Mouse (Mus musculus) midbrain, embryonic 14.5 days (tissue): ENCODE data around the gene Hmcn1. TPM values are rescaled to one million over a fixed set of nuclear protein-coding genes. Genes with fewer than 3 reads are reported as not detected.

ENCODE experiments used
- ATAC-seq: fragments of 200-750 bp; cut with Nextera tagmentation; 2 replicates; pipeline ENCODE4 v1.8.0; 2017; ENCODE audit warnings: moderate number of reproducible peaks, moderate library complexity; ENCODE audit not compliant: low FRiP score, low TSS enrichment
- DNase-seq: peaks from one replicate; pipeline ENCODE4 v3.0.0-alpha.2; 2015
- H3K27ac ChIP-seq: fragments of 300-500 bp; sonication (generic); replicated peaks from 2 replicates; pipeline ENCODE4 v1.5.1; 2014; ENCODE audit warnings: mild to moderate bottlenecking, low read depth, low read length, moderate library complexity
- H3K27me3 ChIP-seq: fragments of 300-500 bp; sonication (generic); 2 replicates; pipeline ENCODE4 v1.6.1; 2014; ENCODE audit warnings: low read length, control low read depth, mixed read lengths; ENCODE audit not compliant: control insufficient read depth, insufficient read depth
- H3K36me3 ChIP-seq: fragments of 300-500 bp; sonication (generic); 2 replicates; pipeline ENCODE4 v1.6.1; 2014; ENCODE audit warnings: low read length, control low read depth; ENCODE audit not compliant: control insufficient read depth, insufficient read depth
- H3K4me1 ChIP-seq: fragments of 300-500 bp; sonication (generic); 2 replicates; pipeline ENCODE4 v1.6.1; 2014; ENCODE audit warnings: mild to moderate bottlenecking, antibody characterized with exemption, low read length, control low read depth; ENCODE audit not compliant: control insufficient read depth, insufficient read depth
- H3K4me2 ChIP-seq: fragments of 300-500 bp; sonication (generic); 2 replicates; pipeline ENCODE4 v1.6.1; 2014; ENCODE audit warnings: mild to moderate bottlenecking, low read length, moderate library complexity
- H3K4me3 ChIP-seq: fragments of 300-500 bp; sonication (generic); replicated peaks from 2 replicates; pipeline ENCODE4 v1.5.1; 2014; ENCODE audit warnings: low read depth, low read length
- H3K9ac ChIP-seq: fragments of 300-500 bp; sonication (generic); replicated peaks from 2 replicates; pipeline ENCODE4 v1.6.1; 2014; ENCODE audit warnings: mild to moderate bottlenecking, low read length, moderate library complexity
- H3K9me3 ChIP-seq: fragments of 300-500 bp; sonication (generic); 2 replicates; pipeline ENCODE4 v1.6.1; 2016; ENCODE audit warnings: low read length, control low read depth, mixed read lengths; ENCODE audit not compliant: control insufficient read depth
- WGBS: fragments of 180-500 bp; shearing (Covaris S2); extraction: QIAGEN DNeasy Blood & Tissue Kit; methylation state at CpG from one replicate; pipeline ENCODE4 v1.1.7; 2014; 5-methylcytosine and 5-hydroxymethylcytosine counted together
- polyA plus RNA-seq: library from polyadenylated mRNA; unstranded; fragments of >200 nt; fragmentation: Nextera tagmentation; extraction: Ambion mirVana; gene quantifications from 2 replicates; pipeline ENCODE4 v1.2.1, GENCODE M21; 2014

Gene Hmcn1
- polyA plus RNA-seq, 1 experiment from 2014 or later: 1.5 TPM

DNA sequence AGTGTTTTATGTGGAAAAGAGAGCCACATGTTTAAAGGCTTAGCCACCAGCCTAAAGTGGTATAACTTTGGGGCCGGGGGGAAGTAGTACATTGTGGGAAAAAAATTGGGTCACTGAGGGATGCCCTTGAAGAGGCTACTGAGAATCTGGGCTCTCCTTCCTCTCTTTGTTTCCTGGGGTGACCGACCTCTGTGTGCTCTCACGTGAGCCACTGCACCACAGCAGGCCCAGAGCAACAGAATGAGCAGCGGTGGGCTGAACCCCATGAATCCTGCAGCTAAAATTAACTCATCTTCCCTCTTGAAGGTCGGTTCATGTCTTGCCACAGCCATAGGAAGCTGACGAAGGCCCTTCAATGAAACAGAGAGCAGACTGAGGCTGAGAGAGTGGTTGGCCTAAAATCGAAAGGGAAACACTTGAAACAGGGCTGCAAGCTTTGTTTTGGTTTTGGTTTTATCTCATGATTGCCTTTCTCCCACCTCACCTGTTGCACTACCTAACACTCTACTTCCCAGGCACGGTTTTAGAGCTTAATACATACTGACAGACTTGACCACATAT lies 8.7 kb upstream of the Hmcn1 start:
- Histone ChIP-seq H3K27me3 (no peaks in the 10 kb centered on the region), H3K27ac (no peak overlapping the region), H3K4me3 (no peak overlapping the region), H3K9ac (no peak overlapping the region), H3K36me3 (no peaks in the 10 kb centered on the region), H3K4me1 (no peaks in the 10 kb centered on the region), H3K9me3 (no peaks in the 10 kb centered on the region), H3K4me2 (no peak overlapping the region)
- ATAC-seq: no peak
- no peak for DNase-seq
- WGBS: 75% methylated on average over 8 of the region's 8 CpGs

DNA sequence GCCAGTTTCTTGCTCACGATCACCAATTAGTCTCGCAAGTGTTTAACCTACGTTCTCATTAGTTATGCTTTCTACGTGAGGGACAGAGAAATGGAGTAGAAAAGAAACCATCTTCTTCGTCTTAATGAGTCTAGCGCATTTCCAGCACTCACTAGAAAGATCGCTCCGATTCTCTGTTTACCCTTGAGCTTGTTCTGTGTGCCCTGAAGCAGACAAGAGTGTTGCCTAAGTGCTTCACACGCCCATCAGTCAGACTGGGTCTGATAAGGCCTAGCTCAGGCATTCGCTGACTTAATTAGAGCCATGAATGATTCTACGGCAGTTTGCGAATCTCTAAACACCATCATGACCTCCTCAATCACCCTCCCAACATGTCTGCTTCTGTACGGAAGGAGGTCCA lies 7.5 kb upstream of the Hmcn1 start:
- no peak overlapping the region for H3K4me2 ChIP-seq
- no peak overlapping the region for H3K4me3 ChIP-seq
- no peaks in the 10 kb centered on the region for H3K36me3 ChIP-seq
- no peak for DNase-seq
- 77% methylated on average over 13 of the region's 13 CpGs for WGBS
- H3K9me3 ChIP-seq: no peaks in the 10 kb centered on the region
- H3K9ac ChIP-seq: no peak overlapping the region
- H3K27me3 ChIP-seq: no peaks in the 10 kb centered on the region
- no peak overlapping the region for H3K27ac ChIP-seq
- ATAC-seq: no peak
- no peaks in the 10 kb centered on the region for H3K4me1 ChIP-seq

DNA sequence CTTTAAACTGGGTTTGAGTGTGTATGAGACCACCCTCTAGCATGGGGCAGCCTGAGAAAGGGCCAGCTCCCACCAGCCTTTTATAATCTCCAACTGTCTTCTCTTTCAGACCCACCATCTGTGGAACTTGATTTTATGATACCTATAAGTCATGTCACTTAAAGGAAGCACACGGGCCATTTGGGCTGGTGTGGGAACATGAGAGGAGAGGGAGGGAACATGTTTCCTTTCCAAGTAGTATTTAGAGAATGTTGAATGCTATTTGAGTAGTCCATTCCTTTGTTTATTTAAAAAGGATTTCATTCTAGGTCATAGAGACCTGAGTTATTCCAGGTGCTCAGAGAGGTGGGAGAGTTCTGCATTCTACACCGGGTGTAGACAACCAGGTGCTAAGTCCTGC lies 1.4 kb upstream of the Hmcn1 start:
- Histone ChIP-seq H3K9me3 (no peaks in the 10 kb centered on the region), H3K9ac (no peak overlapping the region), H3K4me2 (no peak overlapping the region), H3K4me3 (no peak overlapping the region), H3K27ac (no peak overlapping the region), H3K27me3 (no peaks in the 10 kb centered on the region; the same call in 1 of the 2 replicates), H3K4me1 (peaks cover 4% of the 10 kb centered on the region; the same call in 1 of the 2 replicates), H3K36me3 (no peaks in the 10 kb centered on the region)
- WGBS: 88% methylated on average over 2 of the region's 2 CpGs
- DNase-seq (no peak), ATAC-seq (no peak)

DNA sequence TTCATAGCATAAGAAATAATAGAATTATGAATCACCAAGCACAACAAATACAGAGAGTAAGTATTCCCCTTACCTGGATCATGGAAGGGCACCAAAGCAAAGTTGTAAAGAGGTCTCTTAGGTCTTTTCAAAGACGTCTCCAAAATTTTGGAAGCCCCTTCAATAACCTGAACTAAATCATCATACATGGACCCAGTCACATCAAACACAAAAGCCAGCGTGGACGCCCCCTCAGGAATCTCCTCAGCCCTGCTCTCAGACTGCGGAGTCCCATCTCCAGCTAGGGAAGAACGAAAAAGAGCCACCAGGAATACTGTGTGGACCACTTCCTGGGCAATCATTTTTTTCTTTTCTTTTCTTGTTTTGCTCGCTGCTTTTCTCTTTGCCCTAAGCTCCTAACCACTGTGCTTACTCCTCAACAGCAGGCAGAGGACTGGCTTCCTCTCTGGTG lies 499 bp downstream of the Hmcn1 start:
- no peak overlapping the region for H3K27ac ChIP-seq
- no peaks in the 10 kb centered on the region for H3K9me3 ChIP-seq
- ATAC-seq (0 out of 2 replicates have a peak, but pooled peaks have one; percentile 18), DNase-seq (no peak)
- WGBS: 1% methylated on average over 6 of the region's 6 CpGs
- peak overlapping the region; percentile 46 for H3K4me3 ChIP-seq
- H3K9ac ChIP-seq: peak overlapping the region; percentile 45
- peaks cover 4% of the 10 kb centered on the region; the same call in 1 of the 2 replicates for H3K4me1 ChIP-seq
- H3K27me3 ChIP-seq: no peaks in the 10 kb centered on the region; the same call in 1 of the 2 replicates
- peak overlapping the region; percentile 92 for H3K4me2 ChIP-seq
- no peaks in the 10 kb centered on the region for H3K36me3 ChIP-seq

DNA sequence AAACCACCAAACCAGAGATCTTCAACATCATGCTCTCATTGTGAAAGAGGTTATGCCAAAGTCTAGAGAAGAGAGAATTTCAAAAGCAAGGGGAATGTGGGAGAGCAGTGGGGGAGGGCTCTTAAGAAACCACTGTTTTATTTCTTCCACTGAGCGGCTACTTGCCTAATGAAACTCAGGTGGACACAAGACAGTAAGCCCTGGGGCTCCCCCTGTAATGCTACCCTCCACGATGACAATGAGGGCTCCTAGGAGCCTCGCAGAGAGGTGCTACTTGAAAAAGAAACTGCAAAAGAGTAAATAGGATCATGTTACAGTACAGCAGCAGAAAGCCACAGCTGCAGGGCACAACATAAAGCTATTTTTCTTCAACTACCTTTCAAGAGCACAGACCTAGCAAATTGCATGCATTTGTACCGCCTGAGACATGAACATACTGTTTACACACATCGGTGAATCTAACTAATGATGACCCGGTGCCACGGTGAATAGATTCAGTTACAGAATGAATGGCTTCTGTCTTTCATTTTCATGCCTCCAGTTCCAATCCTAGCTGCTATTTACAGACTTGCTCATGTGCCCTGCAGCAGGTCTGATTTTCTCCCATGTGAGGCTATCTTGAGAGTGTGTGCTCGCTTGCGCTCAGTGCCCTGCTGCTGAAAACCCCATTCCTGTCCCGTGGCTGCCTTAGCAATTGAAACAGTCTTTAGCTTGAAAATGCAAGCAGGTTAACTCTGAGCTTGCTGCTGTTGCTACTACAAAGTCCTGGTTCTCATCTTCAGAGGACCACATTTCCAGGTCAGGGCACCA lies 1.3 kb downstream of the Hmcn1 start:
- ATAC-seq (0 out of 2 replicates have a peak, but pooled peaks have one; percentile 21), DNase-seq (peak; percentile 58)
- Histone ChIP-seq H3K36me3 (no peaks in the 10 kb centered on the region), H3K4me2 (peak overlapping the region; percentile 92), H3K9me3 (no peaks in the 10 kb centered on the region), H3K9ac (no peak overlapping the region), H3K4me1 (peaks cover 4% of the 10 kb centered on the region; the same call in 1 of the 2 replicates), H3K4me3 (peak overlapping the region; percentile 46; the same call in 1 of the 2 replicates), H3K27ac (no peak overlapping the region), H3K27me3 (no peaks in the 10 kb centered on the region; the same call in 1 of the 2 replicates)
- WGBS: 7% methylated on average over 10 of the region's 10 CpGs

DNA sequence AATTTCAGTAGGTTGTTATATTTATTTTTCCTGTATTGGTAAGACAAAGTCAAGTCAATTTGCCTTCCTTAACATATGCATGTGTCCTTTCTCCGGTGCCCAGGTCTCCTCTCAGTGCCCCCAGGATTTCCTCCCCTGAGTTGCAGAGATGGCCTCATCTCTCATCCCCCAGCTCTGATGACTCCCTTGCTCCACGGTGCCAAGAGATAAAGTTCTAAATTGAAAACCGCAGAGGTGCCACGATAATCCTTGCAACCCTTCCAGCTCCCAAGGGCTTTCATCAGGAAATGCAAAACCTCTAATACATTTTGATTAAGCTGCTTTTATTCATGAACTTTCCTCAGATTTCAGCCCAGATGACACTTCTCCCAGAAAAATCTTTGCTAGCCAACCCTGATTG lies 8.3 kb downstream of the Hmcn1 start:
- Histone ChIP-seq H3K27me3 (no peaks in the 10 kb centered on the region), H3K4me2 (no peak overlapping the region), H3K36me3 (no peaks in the 10 kb centered on the region), H3K9me3 (no peaks in the 10 kb centered on the region), H3K9ac (no peak overlapping the region), H3K4me3 (no peak overlapping the region), H3K4me1 (no peaks in the 10 kb centered on the region), H3K27ac (no peak overlapping the region)
- ATAC-seq: no peak
- no peak for DNase-seq
- 46% methylated on average over 4 of the region's 4 CpGs for WGBS

DNA sequence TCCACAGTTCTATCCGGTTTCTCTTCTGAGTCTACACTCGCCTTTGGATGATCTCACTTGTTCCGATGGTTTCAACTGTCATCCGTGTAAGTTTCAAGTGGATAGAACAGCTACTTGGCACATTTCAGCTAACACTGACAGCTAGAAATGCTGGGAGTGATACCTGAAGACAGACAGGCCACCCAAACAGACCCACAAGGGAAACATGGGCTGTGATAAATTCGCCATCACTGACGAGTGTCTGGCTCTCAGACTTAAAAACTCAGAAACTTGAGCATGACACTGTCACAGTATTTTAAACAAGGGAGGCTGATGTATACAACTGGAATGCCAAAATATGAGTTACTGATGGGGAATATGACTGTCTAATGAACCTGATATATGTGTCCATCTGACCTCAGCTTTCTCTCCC lies 9.1 kb downstream of the Hmcn1 start:
- Histone ChIP-seq H3K27ac (no peak overlapping the region), H3K27me3 (no peaks in the 10 kb centered on the region), H3K4me1 (no peaks in the 10 kb centered on the region), H3K9me3 (no peaks in the 10 kb centered on the region), H3K36me3 (no peaks in the 10 kb centered on the region), H3K4me2 (no peak overlapping the region), H3K9ac (no peak overlapping the region), H3K4me3 (no peak overlapping the region)
- 87% methylated on average over 6 of the region's 6 CpGs for WGBS
- DNase-seq (no peak), ATAC-seq (no peak)

DNA sequence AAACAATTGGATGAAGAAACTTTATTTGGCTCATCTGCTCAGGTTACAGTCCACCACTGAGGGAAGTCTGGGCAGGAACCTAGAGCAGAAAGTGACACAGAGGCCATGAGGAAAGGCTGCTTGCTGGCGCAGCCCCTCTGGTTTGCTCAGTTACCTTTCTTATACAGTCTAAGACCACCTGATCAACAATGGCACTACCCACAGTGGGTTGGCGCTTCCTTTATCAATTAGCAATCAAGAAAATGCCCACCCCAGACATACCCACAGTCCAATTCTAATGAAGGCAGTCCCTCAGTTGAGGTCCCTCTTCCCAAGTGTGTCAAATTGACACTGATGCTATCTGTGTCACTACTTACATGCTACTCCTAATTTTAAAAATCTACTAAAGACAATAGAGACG lies 14.6 kb downstream of the Hmcn1 start:
- Histone ChIP-seq H3K4me2 (no peak overlapping the region), H3K9ac (no peak overlapping the region), H3K27me3 (no peaks in the 10 kb centered on the region), H3K27ac (no peak overlapping the region), H3K4me1 (0 out of 2 replicates have a peak, but pooled peaks cover 4% of the 10 kb centered on the region), H3K9me3 (no peaks in the 10 kb centered on the region), H3K36me3 (no peaks in the 10 kb centered on the region), H3K4me3 (no peak overlapping the region)
- no peak for DNase-seq
- 95% methylated on average over 3 of the region's 3 CpGs for WGBS
- ATAC-seq: no peak; the same call in 1 of the 2 replicates
